Mouse (Mus musculus) cerebellum, adult 18-20 months (tissue): ENCODE results near the gene Tecpr1.
A peak's percentile ranks its signal among the peaks of the same experiment; 100 is the strongest.

ENCODE experiments used
- DNase-seq, 2 experiments: peaks; one replicate each; pipeline ENCODE4 v3.0.0; 2021

Gene Tecpr1

GRCm38 (mm10) chr5:144251876-144252577, 28.6 kb upstream of the Tecpr1 start:
- no peak for DNase-seq

DNA sequence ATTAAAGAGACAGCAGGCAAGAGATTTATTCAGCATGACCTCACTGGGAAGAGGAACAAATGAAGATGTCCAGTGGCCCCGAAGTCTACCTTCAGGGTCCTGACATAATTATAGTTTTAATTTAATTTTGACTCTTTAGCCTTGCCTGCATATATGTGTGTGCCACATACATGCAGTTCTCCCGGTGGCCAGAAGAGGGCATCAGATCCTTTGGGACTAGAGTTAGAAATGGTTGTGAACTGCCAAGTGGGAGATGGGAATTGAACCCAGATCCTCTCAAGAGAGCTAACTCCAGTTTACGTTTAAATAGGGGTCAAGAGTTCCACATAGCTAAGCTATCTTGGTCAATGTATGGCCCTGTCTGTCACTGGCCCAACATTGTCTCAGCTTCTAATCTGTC, 26.5 kb upstream of the Tecpr1 start:
- DNase-seq, result no peak

GRCm38 (mm10) chr5:144247906-144248585, 24.6 kb upstream of the Tecpr1 start:
- no peak for DNase-seq

GRCm38 (mm10) chr5:144247307-144247706, 23.9 kb upstream of the Tecpr1 start:
- DNase-seq, result no peak

DNA sequence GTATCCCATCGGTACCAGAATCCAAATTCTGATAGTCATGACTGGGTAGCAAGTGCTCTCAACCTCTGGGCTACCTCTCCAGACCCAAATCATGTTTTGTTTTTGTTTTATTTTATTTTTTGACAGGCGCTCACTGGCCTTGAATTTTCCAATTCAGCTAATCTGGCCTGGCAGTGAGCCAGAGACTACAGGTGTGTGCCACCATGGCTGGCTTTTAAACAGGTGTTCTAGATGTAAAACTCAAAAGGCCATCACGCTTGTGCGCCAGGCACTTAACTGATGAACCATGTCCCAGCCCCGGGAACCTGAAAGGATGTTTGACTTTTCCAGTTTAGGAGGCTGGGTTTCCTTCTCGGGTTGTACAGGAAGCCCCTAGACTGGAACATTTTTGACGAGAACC, 23.3 kb upstream of the Tecpr1 start:
- DNase-seq, result no peak

DNA sequence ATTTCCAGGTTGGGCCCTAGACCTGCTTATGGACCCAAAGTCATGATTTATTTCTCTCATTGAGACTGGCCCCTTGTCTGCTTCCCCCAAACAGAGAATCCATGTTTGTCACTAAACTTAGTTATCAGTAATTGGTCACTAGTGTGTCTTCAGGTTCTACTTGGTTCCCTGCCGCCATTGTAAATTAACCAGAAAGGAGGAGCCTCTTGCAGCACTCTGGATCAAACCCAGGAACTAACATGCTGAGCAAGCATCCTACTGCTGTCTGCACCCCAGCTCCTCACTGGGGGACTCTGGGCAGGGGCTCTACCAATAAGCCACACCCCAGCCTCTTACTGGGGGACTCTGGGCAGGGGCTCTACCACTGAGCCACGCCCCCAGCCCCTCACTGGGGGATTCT, 22.2 kb upstream of the Tecpr1 start:
- DNase-seq, result no peak

DNA sequence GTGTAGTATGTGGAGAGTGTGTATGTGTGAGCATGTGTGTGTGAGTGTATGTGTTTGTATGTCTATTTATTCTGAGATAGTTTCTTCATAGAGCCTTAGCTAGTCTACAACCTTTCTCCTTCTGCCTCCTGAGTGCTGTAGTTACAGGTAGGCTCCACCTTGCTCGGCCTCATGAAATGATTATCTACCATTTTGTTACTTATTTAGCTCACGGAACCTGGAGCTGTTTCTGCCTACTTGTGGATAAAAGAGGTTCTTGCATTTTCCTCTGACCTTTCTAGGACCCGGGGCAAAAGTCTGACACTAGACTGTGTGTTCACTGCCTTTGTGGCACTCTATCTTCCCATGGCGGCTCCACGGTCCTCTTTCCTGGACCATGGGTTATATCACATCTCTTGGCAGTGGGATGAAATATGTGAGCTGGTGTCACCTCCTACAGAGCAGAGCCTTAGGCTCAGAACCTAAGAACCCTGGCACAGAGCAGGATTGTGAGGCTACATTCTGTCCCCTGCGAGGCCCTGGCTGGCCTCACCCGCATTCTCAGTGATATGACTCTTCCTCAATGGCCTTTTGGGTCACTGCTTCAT, 20.6 kb upstream of the Tecpr1 start, which contains the start of gene Bri3:
Gene Bri3, plus strand, starts transcription at position 537 of the 587 bp plus-strand sequence.
- DNase-seq, result no peak

DNA sequence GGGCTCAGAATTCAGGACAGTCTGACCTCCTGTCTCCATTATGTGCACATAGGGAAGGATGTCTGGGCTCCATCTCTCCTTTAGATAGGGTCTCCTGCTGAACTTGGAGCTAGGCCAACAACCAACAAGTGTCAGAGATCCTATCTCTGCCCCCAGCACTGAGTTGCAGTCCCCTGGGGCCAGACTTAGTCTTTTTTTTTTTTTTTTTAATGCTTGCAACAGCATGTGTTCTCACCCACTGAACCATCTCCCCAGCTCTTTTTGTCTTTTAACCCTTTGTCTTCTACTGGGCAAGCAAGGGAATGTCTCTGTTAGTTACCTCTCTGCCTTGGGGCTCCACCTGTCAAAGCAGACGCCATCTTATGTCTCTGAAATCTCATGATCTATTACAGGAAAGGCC, 15.6 kb upstream of the Tecpr1 start:
- DNase-seq, result no peak

DNA sequence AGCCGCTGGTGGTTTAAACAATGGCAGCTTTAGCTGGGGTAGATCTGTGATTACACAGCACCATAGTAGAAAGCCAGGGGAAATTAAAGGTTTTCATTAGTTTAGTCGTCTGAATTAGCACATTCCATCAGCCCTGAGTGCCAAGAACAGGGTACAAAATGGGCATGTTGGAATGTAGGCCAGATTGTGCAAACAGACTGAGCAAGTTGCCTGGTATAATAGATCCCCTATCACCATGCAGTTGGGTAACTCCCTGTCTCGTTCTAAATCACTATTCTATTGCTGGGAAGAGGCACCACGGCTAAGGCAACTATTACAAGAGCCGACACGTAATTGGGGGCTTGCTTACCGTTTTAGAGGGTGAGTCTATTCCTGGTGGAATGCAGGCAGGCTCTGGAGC, 11.3 kb upstream of the Tecpr1 start:
- no peak for DNase-seq

DNA sequence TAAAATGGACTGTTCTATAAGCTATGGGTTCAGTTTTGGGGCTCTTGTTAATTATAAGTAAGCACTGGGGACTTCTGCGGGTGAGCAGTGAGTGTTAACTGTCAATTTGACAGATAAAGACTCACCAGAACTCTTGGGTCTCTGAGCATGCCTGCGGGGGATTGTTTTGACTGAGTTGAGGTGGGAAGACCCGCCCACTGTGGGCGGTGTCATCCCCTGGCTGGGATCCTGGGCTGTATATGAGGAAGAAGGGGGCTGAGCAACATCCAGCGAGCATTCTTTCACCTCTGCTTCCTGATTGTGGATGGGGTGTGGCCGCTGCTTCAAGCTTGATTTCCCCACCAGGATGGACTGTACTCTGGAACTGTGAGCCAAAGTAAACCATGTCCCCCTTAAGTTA, 10.8 kb upstream of the Tecpr1 start:
- DNase-seq, result no peak

- no peak for DNase-seq
These were observed 9.1 kb upstream of the Tecpr1 start for GRCm38 (mm10) chr5:144232531-144232930.

DNA sequence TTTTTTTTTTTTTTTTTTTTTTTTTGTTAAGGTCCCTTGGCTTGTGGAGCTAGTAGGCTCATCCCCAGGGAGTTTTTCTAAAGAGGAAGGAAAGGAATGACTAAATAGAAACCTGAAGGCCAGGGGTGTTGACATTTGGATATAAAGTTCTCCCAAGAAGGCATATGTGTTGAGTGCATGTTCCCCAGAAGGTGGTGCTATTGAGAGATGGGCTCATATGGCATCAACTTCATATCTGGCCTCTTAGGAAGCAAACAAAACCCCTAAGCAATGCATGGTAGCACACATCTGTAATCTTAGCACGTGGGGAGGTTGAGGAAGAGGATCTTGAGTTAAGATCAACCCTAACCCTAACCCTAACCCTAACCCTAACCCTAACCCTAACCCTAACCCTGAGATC, 8.0 kb upstream of the Tecpr1 start:
- no peak for DNase-seq

DNA sequence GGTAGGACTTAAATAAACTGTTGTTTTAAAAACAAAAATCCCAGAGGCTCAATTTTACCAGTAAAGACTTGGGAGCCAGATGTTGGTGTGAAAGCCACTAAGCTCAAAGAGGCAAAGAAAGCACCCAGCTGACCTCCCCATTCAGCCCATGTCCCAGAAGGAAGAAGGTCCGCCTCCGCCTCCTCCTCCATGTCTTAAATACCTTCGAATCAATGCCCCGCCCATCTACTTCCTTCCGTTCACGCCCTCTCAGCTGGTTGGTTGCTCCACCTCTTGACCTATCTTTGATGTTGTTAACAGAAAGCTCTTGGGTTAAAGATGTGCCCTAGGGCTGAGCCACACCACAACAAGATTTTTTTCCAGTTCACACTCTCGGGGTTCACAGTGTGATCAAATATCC, 6.8 kb upstream of the Tecpr1 start:
- no peak for DNase-seq

DNA sequence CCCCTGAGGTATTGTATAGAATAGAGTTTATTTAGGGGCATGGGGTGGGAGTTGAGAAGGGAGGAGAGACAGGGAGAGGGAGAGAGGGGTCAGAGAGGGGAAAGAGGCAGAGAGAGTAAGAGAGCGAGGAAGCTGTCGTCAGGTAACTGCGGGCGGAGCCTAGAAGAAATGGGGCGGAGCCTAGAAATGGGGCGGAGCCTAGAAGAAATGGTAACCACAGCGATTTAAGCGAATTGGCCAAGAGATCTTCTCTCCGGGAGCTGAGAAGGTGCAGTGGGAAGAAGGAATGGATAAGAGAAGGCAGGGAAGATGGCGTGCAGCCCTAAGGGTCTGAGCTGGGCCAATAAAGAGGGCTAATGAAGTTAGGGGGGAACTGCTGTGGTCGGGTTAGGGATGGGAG, 2.8 kb upstream of the Tecpr1 start:
- DNase-seq, result no peak

DNA sequence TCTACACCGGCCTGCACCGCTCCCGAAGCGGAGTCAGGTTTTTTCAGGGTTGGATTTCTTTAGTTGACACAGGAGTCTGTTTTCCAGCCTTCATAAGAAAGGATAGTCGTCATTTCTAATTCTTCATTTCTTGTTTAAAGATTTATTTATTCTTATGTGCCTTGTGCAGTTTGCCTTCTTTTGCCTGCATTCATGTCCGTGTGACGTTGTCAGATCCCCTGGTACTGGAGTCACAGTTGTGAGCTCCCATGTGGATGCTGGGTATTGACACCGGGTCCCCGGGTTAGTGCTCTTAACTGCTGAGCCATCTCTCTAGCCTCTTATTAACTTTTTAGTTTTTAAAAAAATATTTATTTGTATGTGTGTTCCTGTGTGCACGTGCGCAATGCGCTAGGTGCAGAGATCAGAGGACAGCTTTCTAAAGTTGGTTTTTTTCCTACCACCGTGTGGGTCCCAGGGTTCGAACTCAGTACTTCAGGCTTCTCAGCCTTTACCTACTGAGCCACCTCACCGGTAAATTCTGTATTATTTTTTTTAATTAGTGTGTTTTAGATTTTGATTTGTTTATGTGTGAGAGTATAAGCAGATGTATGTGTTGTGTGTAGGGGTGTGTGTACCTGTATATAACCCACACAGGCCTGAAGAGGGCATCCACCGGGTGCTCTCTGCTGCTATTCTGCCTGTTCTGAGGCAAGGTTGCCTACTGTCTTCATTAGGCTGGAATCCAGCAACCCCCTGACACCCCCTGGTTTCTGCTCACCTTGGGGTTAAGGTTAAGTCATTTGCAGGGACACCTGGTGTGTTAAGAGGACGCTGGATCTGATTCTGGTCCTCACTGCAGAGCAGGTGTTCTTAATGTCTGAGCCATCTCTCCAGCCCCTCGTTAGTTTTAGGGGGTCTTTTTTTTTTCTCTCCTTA, 743 bp upstream of the Tecpr1 start:
- DNase-seq, result peak in 1 of 2 experiments; percentile 45

- DNase-seq, result peak; percentile 87 to 89
These were observed 458 bp downstream of the Tecpr1 start for GRCm38 (mm10) chr5:144222811-144223502.

DNA sequence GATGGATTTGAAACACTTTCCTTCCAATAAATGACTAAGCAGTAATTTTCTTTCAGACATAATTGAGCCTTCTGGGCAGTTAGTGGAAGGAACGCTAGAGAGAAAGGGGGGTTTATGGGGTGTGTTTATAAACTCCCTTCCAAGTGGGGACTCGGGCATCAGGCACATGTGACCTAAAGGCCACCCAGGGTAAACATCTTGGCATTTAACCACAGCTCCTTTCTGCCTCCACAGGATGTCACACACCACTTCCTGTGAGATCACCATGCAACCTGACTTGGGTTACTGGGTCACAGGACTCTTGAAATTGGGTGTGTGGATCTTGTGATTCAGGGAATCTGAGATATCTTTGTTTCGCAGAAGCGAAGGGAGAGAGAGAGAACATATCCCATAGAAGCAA, 2.1 kb downstream of the Tecpr1 start:
- peak; percentile 16 to 23 for DNase-seq

DNA sequence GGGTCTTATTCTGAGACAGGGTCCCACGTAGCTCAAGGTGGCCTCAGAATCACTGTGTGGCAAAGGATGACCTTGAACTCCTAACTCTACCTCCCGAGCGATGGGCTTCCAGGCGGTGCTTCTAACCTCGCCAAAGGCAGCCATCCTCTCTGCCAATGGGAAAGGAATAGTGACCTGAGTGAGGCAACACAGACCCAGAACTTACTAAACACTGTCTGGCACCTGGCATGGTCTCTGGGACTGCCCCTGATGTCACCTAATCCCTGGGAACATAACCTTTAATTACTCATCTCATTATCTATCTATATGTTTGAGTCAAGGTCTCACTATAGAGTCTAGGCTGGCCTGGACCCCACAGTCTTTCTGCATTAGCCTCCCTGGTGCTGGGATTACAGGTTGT, 3.5 kb downstream of the Tecpr1 start:
- DNase-seq, result peak in 1 of 2 experiments; percentile 8

GRCm38 (mm10) chr5:144219306-144219705, 4.1 kb downstream of the Tecpr1 start:
- peak; percentile 23 to 33 for DNase-seq

- DNase-seq, result peak in 1 of 2 experiments; percentile 5
These were observed 5.4 kb downstream of the Tecpr1 start for GRCm38 (mm10) chr5:144218061-144218460.

DNA sequence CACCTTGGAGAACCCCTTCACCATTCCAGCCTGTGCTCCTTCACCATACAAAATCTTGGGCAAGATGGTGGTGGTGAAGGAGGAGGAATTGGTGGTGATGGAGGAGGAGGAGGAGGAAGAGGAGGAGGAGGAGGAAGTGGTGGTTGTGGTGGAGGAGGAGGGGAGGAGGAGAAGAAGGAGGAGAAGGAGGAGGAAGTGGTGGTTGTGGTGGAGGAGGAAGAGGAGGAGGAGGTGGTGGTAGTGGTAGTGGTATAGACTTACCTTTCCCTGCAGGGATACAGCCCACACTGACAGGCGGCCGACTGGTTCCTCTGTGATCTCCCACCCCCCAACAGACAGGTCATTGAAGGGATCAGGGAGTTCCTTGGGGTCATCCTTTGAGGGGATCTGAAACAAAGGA, 7.4 kb downstream of the Tecpr1 start:
- DNase-seq, result no peak

DNA sequence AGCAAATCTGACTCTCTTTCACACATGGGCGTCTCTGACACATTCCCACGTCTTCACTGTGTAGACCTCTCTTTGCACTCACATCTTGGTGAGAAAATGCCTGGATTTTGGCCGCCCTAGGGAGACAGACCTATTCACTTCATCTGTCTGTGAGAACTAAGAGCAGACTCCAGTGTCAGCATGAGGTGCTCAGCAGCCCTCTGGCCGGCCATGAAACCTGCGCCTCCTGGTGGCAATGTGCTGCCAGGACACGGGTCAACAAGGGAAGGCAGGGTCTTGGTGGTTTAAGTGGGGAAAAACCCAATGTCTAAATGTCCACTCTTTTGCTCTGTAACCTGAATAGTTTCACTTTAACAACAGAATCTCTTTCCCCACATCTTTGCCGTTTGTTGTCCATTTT, 9.0 kb downstream of the Tecpr1 start:
- peak; percentile 73 to 75 for DNase-seq
